Mouse (Mus musculus): Measurements from ENCODE around the gene Hmga2. TPM values are rescaled to one million over a fixed set of nuclear protein-coding genes. Genes with fewer than 3 reads are reported as not detected.

The Hmga2 gene
- polyA plus RNA-seq, 2 experiments: 32.0 to 75.5 TPM

- Histone ChIP-seq H3K4me2 (replicated peaks; ENCODE audit: low read depth, low read length, severe bottlenecking) (no peak overlapping the region), H3K9ac (ENCODE audit: low read depth, low read length, severe bottlenecking) (no peak overlapping the region), H3K4me1 (ENCODE audit: control insufficient read depth, insufficient read depth, low read length) (peaks cover 24% of the 10 kb centered on the region), H3K36me3 (ENCODE audit: control insufficient read depth, insufficient read depth, low read length) (peaks cover 7% of the 10 kb centered on the region; the same call in 1 of the 2 replicates), H3K4me3 (replicated peaks; ENCODE audit: low read length) (no peak overlapping the region), H3K27ac (replicated peaks; ENCODE audit: low read depth, low read length) (no peak overlapping the region), H3K27me3 (ENCODE audit: control insufficient read depth, insufficient read depth, low read length) (no peaks in the 10 kb centered on the region), H3K9me3 (ENCODE audit: control insufficient read depth, low read length) (no peaks in the 10 kb centered on the region)
- no peak for ATAC-seq (ENCODE audit: low FRiP score, low read depth)
- 25% methylated on average over 9 of the region's 9 CpGs for WGBS
- DNase-seq (ENCODE audit: low spot score): no peak
- no peak for TF ChIP-seq POLR2A (IDR thresholded peaks at IDR 0.05; ENCODE audit: borderline replicate concordance, extremely low read depth, insufficient read depth, insufficient read length)
Measured at GRCm38 (mm10) chr10:120407230-120407629, 69.0 kb downstream of the Hmga2 start.

DNA sequence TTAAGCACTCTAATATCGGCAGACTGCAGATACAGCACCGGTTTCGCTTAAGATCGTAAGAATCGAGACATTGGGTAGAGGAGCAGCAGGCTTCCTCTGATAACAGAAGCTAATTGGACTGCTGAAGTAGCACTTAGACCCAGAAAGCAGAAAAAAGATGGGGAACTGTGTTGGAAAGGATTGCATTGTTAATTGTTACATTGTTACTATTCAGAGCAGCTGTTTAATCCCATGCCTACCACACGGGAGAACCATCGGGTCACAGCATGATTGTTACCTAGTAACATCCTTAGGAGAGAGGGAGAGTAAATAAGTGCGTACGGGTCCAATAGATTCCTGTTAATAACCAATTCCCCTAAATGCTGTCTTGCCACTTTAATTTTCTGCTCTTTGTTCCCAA lies 70.2 kb downstream of the Hmga2 start:
- ATAC-seq (ENCODE audit: low FRiP score, low read depth) (no peak), DNase-seq (ENCODE audit: low spot score) (no peak)
- Histone ChIP-seq H3K4me3 (replicated peaks; ENCODE audit: low read length) (no peak overlapping the region), H3K27ac (replicated peaks; ENCODE audit: low read depth, low read length) (no peak overlapping the region), H3K27me3 (ENCODE audit: control insufficient read depth, insufficient read depth, low read length) (no peaks in the 10 kb centered on the region), H3K9ac (ENCODE audit: low read depth, low read length, severe bottlenecking) (no peak overlapping the region), H3K4me1 (ENCODE audit: control insufficient read depth, insufficient read depth, low read length) (peaks cover 32% of the 10 kb centered on the region), H3K36me3 (ENCODE audit: control insufficient read depth, insufficient read depth, low read length) (peaks cover 9% of the 10 kb centered on the region; the same call in 1 of the 2 replicates), H3K9me3 (ENCODE audit: control insufficient read depth, low read length) (no peaks in the 10 kb centered on the region), H3K4me2 (replicated peaks; ENCODE audit: low read depth, low read length, severe bottlenecking) (no peak overlapping the region)
- no peak for TF ChIP-seq POLR2A (IDR thresholded peaks at IDR 0.05; ENCODE audit: borderline replicate concordance, extremely low read depth, insufficient read depth, insufficient read length)
- 66% methylated on average over 9 of the region's 9 CpGs for WGBS

DNA sequence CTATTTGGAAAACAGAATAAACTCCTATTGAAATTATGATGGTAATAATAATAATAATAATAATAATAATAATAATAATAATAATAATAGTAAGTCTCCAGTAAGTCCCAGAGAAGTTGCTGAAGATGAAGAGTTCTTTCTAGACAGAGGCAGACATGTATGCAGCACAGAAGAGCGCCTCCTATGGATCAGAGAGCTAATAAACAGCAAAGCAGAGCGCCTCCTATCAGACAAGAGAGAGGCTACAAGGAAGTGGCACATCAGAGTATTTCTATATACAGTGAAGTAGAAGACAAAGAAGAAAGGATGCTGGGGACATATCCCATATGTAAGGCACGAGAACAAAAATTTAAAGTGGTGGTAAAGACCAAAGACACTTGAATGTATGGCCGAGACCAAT lies 70.9 kb downstream of the Hmga2 start:
- H3K4me2 ChIP-seq (replicated peaks; ENCODE audit: low read depth, low read length, severe bottlenecking): no peak overlapping the region
- peaks cover 39% of the 10 kb centered on the region for H3K4me1 ChIP-seq (ENCODE audit: control insufficient read depth, insufficient read depth, low read length)
- 91% methylated on average over 4 of the region's 4 CpGs for WGBS
- no peak for TF ChIP-seq POLR2A (IDR thresholded peaks at IDR 0.05; ENCODE audit: borderline replicate concordance, extremely low read depth, insufficient read depth, insufficient read length)
- H3K36me3 ChIP-seq (ENCODE audit: control insufficient read depth, insufficient read depth, low read length): peaks cover 9% of the 10 kb centered on the region; the same call in 1 of the 2 replicates
- H3K4me3 ChIP-seq (replicated peaks; ENCODE audit: low read length): no peak overlapping the region
- no peak overlapping the region for H3K27ac ChIP-seq (replicated peaks; ENCODE audit: low read depth, low read length)
- DNase-seq (ENCODE audit: low spot score) (no peak), ATAC-seq (ENCODE audit: low FRiP score, low read depth) (no peak)
- H3K9me3 ChIP-seq (ENCODE audit: control insufficient read depth, low read length): no peaks in the 10 kb centered on the region
- no peak overlapping the region for H3K9ac ChIP-seq (ENCODE audit: low read depth, low read length, severe bottlenecking)
- no peaks in the 10 kb centered on the region for H3K27me3 ChIP-seq (ENCODE audit: control insufficient read depth, insufficient read depth, low read length)

DNA sequence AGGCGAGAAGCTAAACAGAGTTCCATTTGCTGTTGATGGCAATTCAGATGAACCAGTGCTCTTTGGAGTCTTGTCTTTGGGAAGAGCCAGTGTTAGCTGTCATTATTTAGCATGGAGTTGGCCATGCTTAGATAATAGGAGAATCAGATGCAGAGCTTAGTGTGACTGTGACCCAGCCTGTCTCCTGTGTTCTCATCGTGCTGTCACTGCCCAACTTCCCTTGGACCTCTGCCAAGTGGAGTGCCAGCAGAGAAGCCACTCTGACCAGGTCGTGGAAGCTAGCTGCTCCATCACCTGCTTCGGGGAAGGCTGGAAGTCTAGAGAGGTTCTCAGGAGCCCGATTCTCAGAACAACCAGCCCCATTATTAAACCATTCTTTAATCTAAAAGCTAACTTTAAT lies 73.3 kb downstream of the Hmga2 start:
- Histone ChIP-seq H3K27me3 (ENCODE audit: control insufficient read depth, insufficient read depth, low read length) (no peaks in the 10 kb centered on the region), H3K9ac (ENCODE audit: low read depth, low read length, severe bottlenecking) (no peak overlapping the region), H3K27ac (replicated peaks; ENCODE audit: low read depth, low read length) (no peak overlapping the region), H3K4me3 (replicated peaks; ENCODE audit: low read length) (no peak overlapping the region), H3K4me2 (replicated peaks; ENCODE audit: low read depth, low read length, severe bottlenecking) (no peak overlapping the region), H3K4me1 (ENCODE audit: control insufficient read depth, insufficient read depth, low read length) (peaks cover 58% of the 10 kb centered on the region), H3K9me3 (ENCODE audit: control insufficient read depth, low read length) (no peaks in the 10 kb centered on the region), H3K36me3 (ENCODE audit: control insufficient read depth, insufficient read depth, low read length) (peaks cover 5% of the 10 kb centered on the region; the same call in 1 of the 2 replicates)
- 74% methylated on average over 5 of the region's 5 CpGs for WGBS
- no peak for TF ChIP-seq POLR2A (IDR thresholded peaks at IDR 0.05; ENCODE audit: borderline replicate concordance, extremely low read depth, insufficient read depth, insufficient read length)
- ATAC-seq (ENCODE audit: low FRiP score, low read depth): no peak
- no peak for DNase-seq (ENCODE audit: low spot score)

GRCm38 (mm10) chr10:120401787-120402186 lies 74.5 kb downstream of the Hmga2 start:
- Histone ChIP-seq H3K4me3 (replicated peaks; ENCODE audit: low read length) (no peak overlapping the region), H3K4me1 (ENCODE audit: control insufficient read depth, insufficient read depth, low read length) (peaks cover 58% of the 10 kb centered on the region)
- no peak for TF ChIP-seq POLR2A (IDR thresholded peaks at IDR 0.05; ENCODE audit: borderline replicate concordance, extremely low read depth, insufficient read depth, insufficient read length)

More at GRCm38 (mm10) chr10:120401787-120402186, 74.5 kb downstream of the Hmga2 start:
- Histone ChIP-seq H3K36me3 (ENCODE audit: control insufficient read depth, insufficient read depth, low read length) (peaks cover 12% of the 10 kb centered on the region; the same call in 1 of the 2 replicates), H3K9ac (ENCODE audit: low read depth, low read length, severe bottlenecking) (no peak overlapping the region), H3K4me2 (replicated peaks; ENCODE audit: low read depth, low read length, severe bottlenecking) (no peak overlapping the region), H3K9me3 (ENCODE audit: control insufficient read depth, low read length) (no peaks in the 10 kb centered on the region), H3K27me3 (ENCODE audit: control insufficient read depth, insufficient read depth, low read length) (no peaks in the 10 kb centered on the region), H3K27ac (replicated peaks; ENCODE audit: low read depth, low read length) (no peak overlapping the region)
- DNase-seq (ENCODE audit: low spot score): no peak
- 53% methylated on average over 8 of the region's 8 CpGs for WGBS
- ATAC-seq (ENCODE audit: low FRiP score, low read depth): no peak
